Mouse (Mus musculus): ENCODE data around the gene Pik3ap1. TPM values are rescaled to one million over a fixed set of nuclear protein-coding genes. Genes with fewer than 3 reads are reported as not detected.

Pik3ap1 gene
- polyA plus RNA-seq, 1 experiment from 2014 or later = 0.65 TPM

DNA sequence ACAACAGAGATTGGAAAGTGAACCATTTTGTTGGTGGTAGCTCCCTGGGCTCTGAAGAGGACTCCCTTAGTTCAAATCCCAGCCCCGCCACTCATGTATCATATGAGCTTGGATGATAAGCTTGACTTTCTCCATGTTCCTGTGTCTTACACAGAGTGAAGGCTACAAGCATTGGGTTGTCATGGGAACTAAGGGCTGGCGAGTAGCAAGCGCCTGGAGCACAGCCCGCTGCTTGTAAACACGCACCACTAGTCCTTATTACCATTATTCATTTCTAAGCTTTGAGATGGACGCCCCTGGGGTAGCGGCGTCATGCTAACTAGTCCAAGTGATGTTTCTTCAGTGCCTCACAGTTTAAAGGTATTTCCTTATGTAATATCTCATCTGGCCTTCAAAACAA is 85.5 kb downstream of the Pik3ap1 start:
- DNase-seq (ENCODE audit: low spot score) = no peak
- 78% methylated on average over 8 of the region's 8 CpGs for WGBS
- H3K9me3 ChIP-seq (ENCODE audit: control insufficient read depth, low read length) = no peaks in the 10 kb centered on the region

DNA sequence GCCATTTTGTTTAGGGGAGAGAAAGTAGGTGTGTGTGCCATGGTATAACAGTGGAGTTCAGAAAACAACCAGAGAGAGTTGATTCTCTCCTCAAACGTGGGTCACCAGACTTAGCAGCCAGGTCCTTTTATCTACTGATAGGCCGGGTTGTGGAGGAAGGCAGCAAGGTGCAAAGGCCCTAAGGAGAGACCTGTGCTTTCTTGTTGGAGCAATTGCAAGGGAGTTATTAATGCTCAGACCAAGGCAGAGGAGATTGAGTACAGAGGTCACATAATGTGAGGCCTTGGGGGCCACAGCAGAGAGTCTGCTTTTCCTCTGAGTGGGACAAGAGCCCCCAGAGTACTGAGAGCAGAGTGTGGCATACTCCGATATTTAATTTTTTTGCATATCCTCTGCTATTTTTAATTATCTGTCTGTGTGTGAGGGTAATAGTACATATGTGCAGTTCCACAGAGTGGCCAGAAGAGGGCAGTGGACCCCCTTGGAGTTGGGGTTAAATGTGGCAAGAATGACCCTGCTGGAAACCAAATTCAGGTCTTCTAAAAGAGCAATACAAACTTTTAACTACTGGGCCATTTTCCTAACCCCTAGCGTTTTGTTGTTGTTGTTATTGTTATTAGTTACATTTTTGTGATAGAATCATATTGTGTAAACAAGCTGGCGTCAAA is 93.8 kb downstream of the Pik3ap1 start:
- DNase-seq (ENCODE audit: low spot score) (no peak), ATAC-seq (ENCODE audit: insufficient number of reproducible peaks, low FRiP score, low TSS enrichment, low read depth) (no peak)
- Histone ChIP-seq H3K9ac (ENCODE audit: low read length) (no peak overlapping the region), H3K4me3 (ENCODE audit: low read depth, low read length) (no peak overlapping the region), H3K9me3 (ENCODE audit: control insufficient read depth, low read length) (no peaks in the 10 kb centered on the region), H3K4me2 (ENCODE audit: low read depth, severe bottlenecking) (no peak overlapping the region), H3K27ac (replicated peaks; ENCODE audit: low read depth, low read length) (no peak overlapping the region), H3K36me3 (ENCODE audit: control insufficient read depth, insufficient read depth, low read length) (no peaks in the 10 kb centered on the region), H3K4me1 (ENCODE audit: control insufficient read depth, insufficient read depth, low read length) (no peaks in the 10 kb centered on the region), H3K27me3 (ENCODE audit: control insufficient read depth, insufficient read depth, low read length) (peaks cover 12% of the 10 kb centered on the region; the same call in 1 of the 2 replicates)
- 55% methylated on average over 5 of the region's 5 CpGs for WGBS

More for the DNA sequence above, 85.5 kb downstream of the Pik3ap1 start:
- no peak overlapping the region for H3K9ac ChIP-seq (ENCODE audit: low read length)
- H3K27ac ChIP-seq (replicated peaks; ENCODE audit: low read depth, low read length) = no peak overlapping the region
- H3K27me3 ChIP-seq (ENCODE audit: control insufficient read depth, insufficient read depth, low read length) = peaks cover 54% of the 10 kb centered on the region
- H3K4me2 ChIP-seq (ENCODE audit: low read depth, severe bottlenecking) = no peak overlapping the region
- no peaks in the 10 kb centered on the region for H3K36me3 ChIP-seq (ENCODE audit: control insufficient read depth, insufficient read depth, low read length)
- H3K4me3 ChIP-seq (ENCODE audit: low read depth, low read length) = no peak overlapping the region
- ATAC-seq (ENCODE audit: insufficient number of reproducible peaks, low FRiP score, low TSS enrichment, low read depth) = no peak
- peaks cover 16% of the 10 kb centered on the region; the same call in 1 of the 2 replicates for H3K4me1 ChIP-seq (ENCODE audit: control insufficient read depth, insufficient read depth, low read length)

- DNase-seq (ENCODE audit: low spot score) (no peak), ATAC-seq (ENCODE audit: insufficient number of reproducible peaks, low FRiP score, low TSS enrichment, low read depth) (no peak)
- H3K36me3 ChIP-seq (ENCODE audit: control insufficient read depth, insufficient read depth, low read length) = no peaks in the 10 kb centered on the region
- H3K27me3 ChIP-seq (ENCODE audit: control insufficient read depth, insufficient read depth, low read length) = peaks cover 8% of the 10 kb centered on the region
- no peaks in the 10 kb centered on the region for H3K9me3 ChIP-seq (ENCODE audit: control insufficient read depth, low read length)
- H3K4me3 ChIP-seq (ENCODE audit: low read depth, low read length) = no peak overlapping the region
- H3K4me1 ChIP-seq (ENCODE audit: control insufficient read depth, insufficient read depth, low read length) = no peaks in the 10 kb centered on the region
- H3K9ac ChIP-seq (ENCODE audit: low read length) = no peak overlapping the region
- no peak overlapping the region for H3K4me2 ChIP-seq (ENCODE audit: low read depth, severe bottlenecking)
- no peak overlapping the region for H3K27ac ChIP-seq (replicated peaks; ENCODE audit: low read depth, low read length)
- WGBS = 76% methylated on average over 6 of the region's 6 CpGs
These were observed 96.3 kb downstream of the Pik3ap1 start for GRCm38 (mm10) chr19:41288568-41288967.

DNA sequence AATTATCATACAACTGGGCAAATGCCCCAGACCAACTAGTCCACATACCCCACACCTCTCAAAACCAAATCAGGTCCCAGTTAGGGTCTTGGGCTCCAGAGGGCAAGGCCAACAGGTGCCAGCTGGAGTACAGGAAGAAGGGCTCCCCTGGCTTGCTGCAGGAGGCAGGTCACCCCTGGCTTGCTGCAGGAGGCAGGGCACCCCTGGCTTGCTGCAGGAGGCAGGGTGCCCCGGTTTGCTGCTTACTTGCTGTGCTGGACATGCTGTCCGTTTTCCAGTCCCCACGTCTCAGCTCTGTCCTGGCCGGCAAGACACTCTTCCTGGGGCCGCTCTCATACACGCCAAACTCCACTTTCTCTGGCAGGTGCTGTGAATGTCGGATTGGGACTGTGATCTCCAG is 97.7 kb downstream of the Pik3ap1 start:
- DNase-seq (ENCODE audit: low spot score) = no peak
- 89% methylated on average over 7 of the region's 7 CpGs for WGBS
- H3K9ac ChIP-seq (ENCODE audit: low read length) = no peak overlapping the region
- H3K36me3 ChIP-seq (ENCODE audit: control insufficient read depth, insufficient read depth, low read length) = no peaks in the 10 kb centered on the region
- ATAC-seq (ENCODE audit: insufficient number of reproducible peaks, low FRiP score, low TSS enrichment, low read depth) = no peak
- H3K4me1 ChIP-seq (ENCODE audit: control insufficient read depth, insufficient read depth, low read length) = no peaks in the 10 kb centered on the region
- H3K4me2 ChIP-seq (ENCODE audit: low read depth, severe bottlenecking) = no peak overlapping the region
- peaks cover 8% of the 10 kb centered on the region for H3K27me3 ChIP-seq (ENCODE audit: control insufficient read depth, insufficient read depth, low read length)
- H3K4me3 ChIP-seq (ENCODE audit: low read depth, low read length) = no peak overlapping the region
- no peak overlapping the region for H3K27ac ChIP-seq (replicated peaks; ENCODE audit: low read depth, low read length)
- no peaks in the 10 kb centered on the region for H3K9me3 ChIP-seq (ENCODE audit: control insufficient read depth, low read length)

DNA sequence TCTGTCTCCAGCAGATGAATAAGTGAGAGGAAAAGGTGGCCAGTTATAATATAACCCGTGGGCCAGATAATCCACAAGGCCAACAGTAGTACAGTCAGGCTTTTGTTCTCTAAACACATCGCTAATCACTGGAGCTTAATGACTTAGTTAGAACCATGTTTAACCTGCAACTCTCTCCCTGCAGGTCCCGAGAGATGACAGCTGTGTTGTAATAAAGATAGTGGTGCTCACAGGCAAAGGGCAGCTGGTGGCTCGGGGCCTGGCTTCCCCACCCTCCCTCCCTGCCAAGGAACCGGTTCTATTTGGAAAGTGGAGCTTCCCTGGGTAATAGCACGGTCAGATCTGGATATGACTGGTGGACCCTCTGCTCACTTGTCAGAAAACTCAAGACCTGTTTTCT is 100.4 kb downstream of the Pik3ap1 start:
- H3K36me3 ChIP-seq (ENCODE audit: control insufficient read depth, insufficient read depth, low read length) = no peaks in the 10 kb centered on the region
- no peaks in the 10 kb centered on the region for H3K4me1 ChIP-seq (ENCODE audit: control insufficient read depth, insufficient read depth, low read length)
- H3K27me3 ChIP-seq (ENCODE audit: control insufficient read depth, insufficient read depth, low read length) = peaks cover 8% of the 10 kb centered on the region
- H3K9me3 ChIP-seq (ENCODE audit: control insufficient read depth, low read length) = no peaks in the 10 kb centered on the region
- no peak overlapping the region for H3K9ac ChIP-seq (ENCODE audit: low read length)
- H3K4me3 ChIP-seq (ENCODE audit: low read depth, low read length) = no peak overlapping the region
- H3K4me2 ChIP-seq (ENCODE audit: low read depth, severe bottlenecking) = no peak overlapping the region
- no peak overlapping the region for H3K27ac ChIP-seq (replicated peaks; ENCODE audit: low read depth, low read length)
- DNase-seq (ENCODE audit: low spot score) (no peak), ATAC-seq (ENCODE audit: insufficient number of reproducible peaks, low FRiP score, low TSS enrichment, low read depth) (no peak)
- 40% methylated on average over 6 of the region's 6 CpGs for WGBS

DNA sequence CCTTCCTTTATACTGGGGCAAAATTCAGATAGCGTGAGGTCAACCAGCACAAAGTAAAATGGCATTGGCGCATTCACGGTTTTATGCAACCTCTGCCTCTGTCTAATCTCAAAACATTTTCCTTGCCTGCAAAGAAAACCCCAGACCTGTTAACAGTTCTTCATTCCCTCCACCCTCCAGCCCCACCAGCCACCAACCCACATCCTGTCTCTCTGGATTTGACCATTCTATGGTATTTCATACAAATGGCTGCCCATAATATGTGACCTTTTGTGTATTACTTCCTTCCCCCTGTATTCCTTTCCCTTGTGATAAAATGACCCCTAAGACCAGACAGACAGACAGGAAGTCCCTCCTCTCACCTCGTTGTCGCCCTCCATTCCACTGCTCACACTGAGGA is 102.2 kb downstream of the Pik3ap1 start:
- no peak overlapping the region for H3K4me2 ChIP-seq (ENCODE audit: low read depth, severe bottlenecking)
- H3K36me3 ChIP-seq (ENCODE audit: control insufficient read depth, insufficient read depth, low read length) = no peaks in the 10 kb centered on the region
- H3K27ac ChIP-seq (replicated peaks; ENCODE audit: low read depth, low read length) = no peak overlapping the region
- no peak overlapping the region for H3K9ac ChIP-seq (ENCODE audit: low read length)
- no peak overlapping the region for H3K4me3 ChIP-seq (ENCODE audit: low read depth, low read length)
- no peaks in the 10 kb centered on the region for H3K9me3 ChIP-seq (ENCODE audit: control insufficient read depth, low read length)
- WGBS = 74% methylated on average over 5 of the region's 5 CpGs
- H3K4me1 ChIP-seq (ENCODE audit: control insufficient read depth, insufficient read depth, low read length) = no peaks in the 10 kb centered on the region
- peaks cover 8% of the 10 kb centered on the region for H3K27me3 ChIP-seq (ENCODE audit: control insufficient read depth, insufficient read depth, low read length)
- DNase-seq (ENCODE audit: low spot score) (no peak), ATAC-seq (ENCODE audit: insufficient number of reproducible peaks, low FRiP score, low TSS enrichment, low read depth) (no peak)

GRCm38 (mm10) chr19:41282216-41282615 is 102.7 kb downstream of the Pik3ap1 start:
- no peak for DNase-seq (ENCODE audit: low spot score)
- Histone ChIP-seq H3K27me3 (ENCODE audit: control insufficient read depth, insufficient read depth, low read length) (peaks cover 6% of the 10 kb centered on the region), H3K9ac (ENCODE audit: low read length) (no peak overlapping the region), H3K27ac (replicated peaks; ENCODE audit: low read depth, low read length) (no peak overlapping the region), H3K36me3 (ENCODE audit: control insufficient read depth, insufficient read depth, low read length) (no peaks in the 10 kb centered on the region), H3K4me2 (ENCODE audit: low read depth, severe bottlenecking) (no peak overlapping the region), H3K9me3 (ENCODE audit: control insufficient read depth, low read length) (no peaks in the 10 kb centered on the region), H3K4me3 (ENCODE audit: low read depth, low read length) (no peak overlapping the region), H3K4me1 (ENCODE audit: control insufficient read depth, insufficient read depth, low read length) (no peaks in the 10 kb centered on the region)
- WGBS = 87% methylated on average over 4 of the region's 4 CpGs
- no peak for ATAC-seq (ENCODE audit: insufficient number of reproducible peaks, low FRiP score, low TSS enrichment, low read depth)

- no peak overlapping the region for H3K9ac ChIP-seq (ENCODE audit: low read length)
- H3K27me3 ChIP-seq (ENCODE audit: control insufficient read depth, insufficient read depth, low read length) = no peaks in the 10 kb centered on the region
- ATAC-seq (ENCODE audit: insufficient number of reproducible peaks, low FRiP score, low TSS enrichment, low read depth) = no peak
- DNase-seq (ENCODE audit: low spot score) = no peak
- 71% methylated on average over 8 of the region's 8 CpGs for WGBS
- no peaks in the 10 kb centered on the region for H3K4me1 ChIP-seq (ENCODE audit: control insufficient read depth, insufficient read depth, low read length)
- H3K36me3 ChIP-seq (ENCODE audit: control insufficient read depth, insufficient read depth, low read length) = no peaks in the 10 kb centered on the region
- no peak overlapping the region for H3K27ac ChIP-seq (replicated peaks; ENCODE audit: low read depth, low read length)
- H3K4me2 ChIP-seq (ENCODE audit: low read depth, severe bottlenecking) = no peak overlapping the region
- no peaks in the 10 kb centered on the region for H3K9me3 ChIP-seq (ENCODE audit: control insufficient read depth, low read length)
- H3K4me3 ChIP-seq (ENCODE audit: low read depth, low read length) = no peak overlapping the region
These were observed 105.1 kb downstream of the Pik3ap1 start for GRCm38 (mm10) chr19:41279724-41280244.

DNA sequence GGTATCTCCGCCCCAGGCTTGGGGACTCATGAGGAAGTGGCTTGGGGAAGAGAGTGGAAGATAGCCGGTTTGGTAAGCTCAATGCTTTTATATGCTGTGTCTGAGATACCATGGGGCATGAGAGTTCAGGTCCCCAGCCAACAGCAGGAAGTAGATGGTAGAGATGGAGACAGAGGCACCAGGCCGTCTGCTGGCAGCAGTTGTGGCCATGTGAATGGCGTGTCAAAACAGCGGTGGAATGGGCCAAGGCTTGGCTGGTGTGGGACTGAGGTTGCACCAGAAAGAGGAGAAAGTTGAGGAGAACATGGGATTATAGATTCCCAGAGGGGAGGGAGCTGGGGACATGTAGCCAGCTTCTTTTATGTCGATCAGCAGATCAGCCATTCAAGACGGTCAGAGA is 106.3 kb downstream of the Pik3ap1 start:
- Histone ChIP-seq H3K9me3 (ENCODE audit: control insufficient read depth, low read length) (no peaks in the 10 kb centered on the region), H3K4me3 (ENCODE audit: low read depth, low read length) (no peak overlapping the region), H3K4me2 (ENCODE audit: low read depth, severe bottlenecking) (no peak overlapping the region), H3K36me3 (ENCODE audit: control insufficient read depth, insufficient read depth, low read length) (no peaks in the 10 kb centered on the region), H3K27me3 (ENCODE audit: control insufficient read depth, insufficient read depth, low read length) (no peaks in the 10 kb centered on the region), H3K9ac (ENCODE audit: low read length) (no peak overlapping the region), H3K4me1 (ENCODE audit: control insufficient read depth, insufficient read depth, low read length) (no peaks in the 10 kb centered on the region), H3K27ac (replicated peaks; ENCODE audit: low read depth, low read length) (no peak overlapping the region)
- ATAC-seq (ENCODE audit: insufficient number of reproducible peaks, low FRiP score, low TSS enrichment, low read depth) (no peak), DNase-seq (ENCODE audit: low spot score) (no peak)
- 85% methylated on average over 7 of the region's 7 CpGs for WGBS
